Mouse (Mus musculus) heart, postnatal 0 days (tissue): ENCODE data around the gene March10. TPM values are rescaled to one million over a fixed set of nuclear protein-coding genes. Genes with fewer than 3 reads are reported as not detected.

Experiments
- ATAC-seq: fragments of 200-750 bp; cut with Nextera tagmentation; 2 replicates; pipeline ENCODE4 v1.8.0; 2017; ENCODE audit warnings: low read depth, moderate number of reproducible peaks, moderate library complexity; ENCODE audit not compliant: insufficient read depth
- DNase-seq: peaks from one replicate; pipeline ENCODE4 v3.0.0-alpha.2; 2016; ENCODE audit warnings: low spot score
- H3K27ac ChIP-seq: fragments of 300-500 bp; sonication (generic); 2 replicates; pipeline ENCODE4 v1.5.1; 2014; ENCODE audit warnings: low read depth, mild to moderate bottlenecking
- H3K27me3 ChIP-seq: fragments of 300-500 bp; sonication (generic); 2 replicates; pipeline ENCODE4 v1.6.1; 2014; ENCODE audit warnings: low read length, mixed read lengths; ENCODE audit not compliant: control insufficient read depth, insufficient read depth
- H3K36me3 ChIP-seq: fragments of 300-500 bp; sonication (generic); replicated peaks from 2 replicates; pipeline ENCODE4 v1.6.1; 2014; ENCODE audit warnings: low read length, mixed read lengths; ENCODE audit not compliant: control insufficient read depth, insufficient read depth
- H3K4me1 ChIP-seq: fragments of 300-500 bp; sonication (generic); 2 replicates; pipeline ENCODE4 v1.6.1; 2014; ENCODE audit warnings: antibody characterized with exemption; ENCODE audit not compliant: control insufficient read depth, insufficient read depth
- H3K4me2 ChIP-seq: fragments of 300-500 bp; sonication (generic); 2 replicates; pipeline ENCODE4 v1.6.1; 2014; ENCODE audit warnings: low read depth, mild to moderate bottlenecking, low read length, moderate library complexity
- H3K4me3 ChIP-seq: fragments of 300-500 bp; sonication (generic); 2 replicates; pipeline ENCODE4 v1.5.1; 2014; ENCODE audit warnings: low read depth, low read length
- H3K9ac ChIP-seq: fragments of 300-500 bp; sonication (generic); replicated peaks from 2 replicates; pipeline ENCODE4 v1.6.1; 2014; ENCODE audit warnings: low read depth, low read length, mixed read lengths
- H3K9me3 ChIP-seq: fragments of 300-500 bp; sonication (generic); replicated peaks from 2 replicates; pipeline ENCODE4 v1.6.1; 2016; ENCODE audit warnings: low read length; ENCODE audit not compliant: control insufficient read depth
- CTCF ChIP-seq: IDR thresholded peaks from 2 replicates; pipeline ENCODE4 v1.5.1; 2016; ENCODE audit warnings: antibody characterized with exemption, control low read depth, low read depth
- EP300 ChIP-seq: IDR thresholded peaks from 2 replicates; pipeline ENCODE4 v1.6.1; 2016; ENCODE audit warnings: antibody characterized with exemption, low read depth
- WGBS: fragments of 180-500 bp; shearing (Covaris S2); extraction: QIAGEN DNeasy Blood & Tissue Kit; methylation state at CpG from one replicate; pipeline ENCODE4 v1.1.7; 2014; 5-methylcytosine and 5-hydroxymethylcytosine counted together
- polyA plus RNA-seq: library from polyadenylated mRNA; unstranded; fragments of >200 nt; fragmentation: Nextera tagmentation; extraction: Ambion mirVana; gene quantifications from 2 replicates; pipeline ENCODE4 v1.2.1, GENCODE M21; 2015
- total RNA-seq: library from RNA; depleted of rRNA; stranded (reverse); fragments of >200 nt; gene quantifications from 2 replicates; pipeline ENCODE4 v1.2.3, GENCODE M21; 2014; ENCODE audit warnings: low replicate concordance

Gene March10
- total and polyA plus RNA-seq, 2 experiments from 2014 or later: not detected

GRCm38 (mm10) chr11:105453084-105453483 lies 3.5 kb downstream of the March10 start:
- peaks cover 5% of the 10 kb centered on the region; the same call in 1 of the 2 replicates for H3K27me3 ChIP-seq
- no peak overlapping the region for H3K27ac ChIP-seq
- H3K4me1 ChIP-seq: peaks cover 6% of the 10 kb centered on the region; the same call in 1 of the 2 replicates
- no peaks in the 10 kb centered on the region for H3K9me3 ChIP-seq
- H3K9ac ChIP-seq: no peak overlapping the region
- no peaks in the 10 kb centered on the region for H3K36me3 ChIP-seq
- WGBS: 85% methylated on average over 4 of the region's 4 CpGs
- DNase-seq: no peak
- ATAC-seq: no peak
- no peak overlapping the region for H3K4me2 ChIP-seq
- no peak overlapping the region for H3K4me3 ChIP-seq
- TF ChIP-seq EP300 (no peak), CTCF (no peak)

- peaks cover 5% of the 10 kb centered on the region; the same call in 1 of the 2 replicates for H3K27me3 ChIP-seq
- H3K4me3 ChIP-seq: no peak overlapping the region
- peaks cover 6% of the 10 kb centered on the region; the same call in 1 of the 2 replicates for H3K4me1 ChIP-seq
- H3K27ac ChIP-seq: no peak overlapping the region
- H3K9me3 ChIP-seq: no peaks in the 10 kb centered on the region
- DNase-seq: no peak
- TF ChIP-seq EP300 (no peak), CTCF (no peak)
- ATAC-seq: no peak
- H3K9ac ChIP-seq: no peak overlapping the region
- H3K36me3 ChIP-seq: no peaks in the 10 kb centered on the region
- H3K4me2 ChIP-seq: no peak overlapping the region
- 71% methylated on average over 4 of the region's 4 CpGs for WGBS
These were observed 4.0 kb downstream of the March10 start for GRCm38 (mm10) chr11:105452504-105452903.

DNA sequence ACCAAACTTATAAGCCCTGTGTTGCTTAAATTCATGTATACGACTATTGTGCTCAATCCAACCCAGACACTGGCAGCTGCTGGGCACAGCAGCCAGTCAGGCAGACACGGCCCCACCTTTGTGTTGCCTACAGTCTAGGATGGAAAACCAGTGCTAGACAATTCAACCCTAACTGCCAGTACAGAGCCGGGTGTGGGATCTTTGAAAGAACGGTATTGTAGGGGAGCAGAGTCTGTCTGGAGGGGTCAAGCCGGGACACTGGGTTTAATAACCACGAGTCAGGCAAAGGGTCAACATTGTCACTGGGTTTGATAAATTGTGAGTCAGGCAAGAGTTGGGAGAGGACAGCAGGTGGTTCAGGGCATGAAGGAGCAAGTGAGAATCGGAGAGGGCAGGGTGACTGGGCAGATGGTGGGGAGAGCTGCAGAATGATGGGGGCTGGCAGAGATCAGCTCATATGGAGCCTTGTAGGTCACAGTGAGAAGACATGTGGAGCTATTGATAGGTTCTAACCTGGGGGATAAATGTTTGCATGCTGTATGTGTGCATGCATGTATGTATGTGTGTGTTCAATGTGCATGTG lies 4.9 kb downstream of the March10 start:
- Histone ChIP-seq H3K27me3 (peaks cover 5% of the 10 kb centered on the region; the same call in 1 of the 2 replicates), H3K27ac (no peak overlapping the region), H3K4me2 (no peak overlapping the region), H3K36me3 (no peaks in the 10 kb centered on the region), H3K9ac (no peak overlapping the region), H3K4me1 (peaks cover 4% of the 10 kb centered on the region; the same call in 1 of the 2 replicates), H3K4me3 (no peak overlapping the region), H3K9me3 (no peaks in the 10 kb centered on the region)
- no peak for ATAC-seq
- TF ChIP-seq EP300: no peak
- TF ChIP-seq CTCF: no peak
- 72% methylated on average over 7 of the region's 7 CpGs for WGBS
- DNase-seq: no peak

GRCm38 (mm10) chr11:105449581-105450315 lies 6.8 kb downstream of the March10 start:
- Histone ChIP-seq H3K4me2 (no peak overlapping the region), H3K27me3 (no peaks in the 10 kb centered on the region), H3K36me3 (no peaks in the 10 kb centered on the region), H3K27ac (no peak overlapping the region), H3K4me3 (no peak overlapping the region), H3K9me3 (no peaks in the 10 kb centered on the region), H3K9ac (no peak overlapping the region), H3K4me1 (no peaks in the 10 kb centered on the region)
- ATAC-seq: no peak
- TF ChIP-seq EP300 (no peak), CTCF (no peak)
- 58% methylated on average over 12 of the region's 12 CpGs for WGBS
- DNase-seq: no peak

- Histone ChIP-seq H3K9me3 (no peaks in the 10 kb centered on the region), H3K4me3 (no peak overlapping the region), H3K4me1 (no peaks in the 10 kb centered on the region), H3K36me3 (no peaks in the 10 kb centered on the region), H3K9ac (no peak overlapping the region), H3K27ac (no peak overlapping the region), H3K27me3 (no peaks in the 10 kb centered on the region), H3K4me2 (no peak overlapping the region)
- no peak for TF ChIP-seq EP300
- TF ChIP-seq CTCF: no peak
- 72% methylated on average over 6 of the region's 6 CpGs for WGBS
- no peak for DNase-seq
- no peak for ATAC-seq
These were observed 8.9 kb downstream of the March10 start for GRCm38 (mm10) chr11:105447661-105448060.
